9 mouse cellular contexts compared by ENCODE assay signal in genomic region chr14:54781610-54782365, GRCm38 (mm10). TPM values are rescaled to one million over a fixed set of nuclear protein-coding genes. Genes with fewer than 3 reads are reported as not detected.
DNase-seq lines count a peak whose midpoint lies in the region; ATAC-seq and TF ChIP-seq lines count a peak whose summit lies in the region.
"Had no signal": no experiment of that assay in that cellular context is flagged by ENCODE, and none has a peak within 500 bp of the region (broad histone marks: within the 10 kb centered on the region; RNA-seq: fewer than 3 reads in every experiment).

Slc7a8 (minus strand) TSS chr14:54781946.

- TF ChIP-seq EP300 in stomach, postnatal 0 days (optimal IDR thresholded peaks at IDR 0.05): no peak

- no peak for TF ChIP-seq CTCF in embryonic fibroblast, embryonic 13.5 days (IDR thresholded peaks at IDR 0.05; ENCODE audit: borderline replicate concordance, insufficient read depth, low read length)
- TF ChIP-seq CTCF in stomach, postnatal 0 days (IDR thresholded peaks at IDR 0.05; ENCODE audit: low read depth): no peak

- 3% methylated on average over 37 of the region's 37 CpGs for WGBS in heart, embryonic 12.5 days
- WGBS in kidney, embryonic 16.5 days: 1% methylated on average over 37 of the region's 37 CpGs
- WGBS in liver, embryonic 13.5 days (ENCODE audit: insufficient replicate concordance): 2% methylated on average over 37 of the region's 37 CpGs
- 3% methylated on average over 37 of the region's 37 CpGs for WGBS in stomach, postnatal 0 days

- H3K9me3 ChIP-seq in heart, embryonic 12.5 days (replicated peaks): no peaks in the 10 kb centered on the region
- H3K9me3 ChIP-seq in kidney, embryonic 16.5 days (ENCODE audit: low read length): peaks cover 3% of the 10 kb centered on the region; the same call in 1 of the 2 replicates
- no peaks in the 10 kb centered on the region for H3K9me3 ChIP-seq in liver, embryonic 13.5 days (replicated peaks)
- no peaks in the 10 kb centered on the region for H3K9me3 ChIP-seq in stomach, postnatal 0 days (ENCODE audit: control insufficient read depth, low read length)

- H3K9ac ChIP-seq in heart, embryonic 12.5 days: peak within 1 kb of the TSS; percentile 58
- peak within 1 kb of the TSS; percentile 67 for H3K9ac ChIP-seq in kidney, embryonic 16.5 days (replicated peaks; ENCODE audit: low read length)
- H3K9ac ChIP-seq in liver, embryonic 13.5 days: peak within 1 kb of the TSS; percentile 44; the same call in 1 of the 2 replicates
- peak within 1 kb of the TSS; percentile 50 for H3K9ac ChIP-seq in stomach, postnatal 0 days (ENCODE audit: low read length)

- H3K36me3 ChIP-seq in heart, embryonic 12.5 days: no peaks in the 10 kb centered on the region
- no peaks in the 10 kb centered on the region for H3K36me3 ChIP-seq in kidney, embryonic 16.5 days (ENCODE audit: insufficient read depth, low read length)
- no peaks in the 10 kb centered on the region for H3K36me3 ChIP-seq in liver, embryonic 13.5 days
- H3K36me3 ChIP-seq in stomach, postnatal 0 days (ENCODE audit: control insufficient read depth, insufficient read depth, low read length): no peaks in the 10 kb centered on the region

- ATAC-seq in heart, embryonic 12.5 days (ENCODE audit: insufficient number of reproducible peaks, low FRiP score): 0 out of 2 replicates have a peak, but pooled peaks have one; percentile 22
- peak; percentile 91 for ATAC-seq in kidney, embryonic 16.5 days (ENCODE audit: low FRiP score, low TSS enrichment)
- ATAC-seq in liver, embryonic 13.5 days (ENCODE audit: low read depth): no peak
- ATAC-seq in stomach, postnatal 0 days (ENCODE audit: low FRiP score, low TSS enrichment): peak; percentile 63

- TF ChIP-seq POLR2A in embryonic fibroblast, embryonic 13.5 days (IDR thresholded peaks at IDR 0.05; ENCODE audit: low read depth, low read length): no peak

- peaks cover 6% of the 10 kb centered on the region for H3K27me3 ChIP-seq in heart, embryonic 12.5 days (replicated peaks)
- peaks cover 14% of the 10 kb centered on the region for H3K27me3 ChIP-seq in kidney, embryonic 16.5 days (ENCODE audit: insufficient read depth, low read length)
- H3K27me3 ChIP-seq in liver, embryonic 13.5 days: peaks cover 54% of the 10 kb centered on the region
- H3K27me3 ChIP-seq in stomach, postnatal 0 days (ENCODE audit: control insufficient read depth, insufficient read depth, low read length): no peaks in the 10 kb centered on the region; the same call in 1 of the 2 replicates

- no peak within 1 kb of the TSS for H3K27ac ChIP-seq in embryonic fibroblast, embryonic 13.5 days (ENCODE audit: insufficient read depth, low read length)
- no peak within 1 kb of the TSS for H3K27ac ChIP-seq in heart, embryonic 12.5 days (ENCODE audit: poor library complexity, severe bottlenecking)
- peak within 1 kb of the TSS; percentile 44; the same call in 1 of the 2 replicates for H3K27ac ChIP-seq in kidney, embryonic 16.5 days (ENCODE audit: low read length)
- H3K27ac ChIP-seq in liver, embryonic 13.5 days: no peak within 1 kb of the TSS
- H3K27ac ChIP-seq in stomach, postnatal 0 days (replicated peaks): no peak within 1 kb of the TSS

- peak within 1 kb of the TSS; percentile 87 for H3K4me2 ChIP-seq in heart, embryonic 12.5 days
- H3K4me2 ChIP-seq in kidney, embryonic 16.5 days (replicated peaks; ENCODE audit: low read depth, low read length): peak within 1 kb of the TSS; percentile 96
- H3K4me2 ChIP-seq in liver, embryonic 13.5 days: peak within 1 kb of the TSS; percentile 73
- H3K4me2 ChIP-seq in stomach, postnatal 0 days (replicated peaks; ENCODE audit: low read depth): peak within 1 kb of the TSS; percentile 79

- peak within 1 kb of the TSS; percentile 40 for H3K4me3 ChIP-seq in embryonic fibroblast, embryonic 13.5 days (ENCODE audit: insufficient read depth, low read length)
- H3K4me3 ChIP-seq in heart, embryonic 12.5 days: peak within 1 kb of the TSS; percentile 57
- peak within 1 kb of the TSS; percentile 67 for H3K4me3 ChIP-seq in kidney, embryonic 16.5 days (ENCODE audit: low read length)
- peak within 1 kb of the TSS; percentile 57 for H3K4me3 ChIP-seq in liver, embryonic 13.5 days (replicated peaks)
- peak within 1 kb of the TSS; percentile 52 for H3K4me3 ChIP-seq in stomach, postnatal 0 days (ENCODE audit: low read depth, low read length)

- no peaks in the 10 kb centered on the region for H3K4me1 ChIP-seq in embryonic fibroblast, embryonic 13.5 days (ENCODE audit: control insufficient read depth, insufficient read depth, low read length)
- H3K4me1 ChIP-seq in heart, embryonic 12.5 days (replicated peaks): peaks cover 5% of the 10 kb centered on the region
- H3K4me1 ChIP-seq in kidney, embryonic 16.5 days (ENCODE audit: insufficient read depth, low read length): peaks cover 9% of the 10 kb centered on the region; the same call in 1 of the 2 replicates
- H3K4me1 ChIP-seq in liver, embryonic 13.5 days (replicated peaks): peaks cover 16% of the 10 kb centered on the region; the same call in 1 of the 2 replicates
- H3K4me1 ChIP-seq in stomach, postnatal 0 days (replicated peaks; ENCODE audit: control insufficient read depth, insufficient read depth): no peaks in the 10 kb centered on the region

- peak; percentile 15 to 43 for DNase-seq in spleen, adult 18-20 months
- no peak for DNase-seq in spleen, adult 12 weeks (ENCODE audit: low spot score)
- DNase-seq in liver, embryonic 13.5 days: peak; percentile 17
- DNase-seq in neural tube, embryonic 10.5 days (ENCODE audit: extremely low spot score, low spot score): peak; percentile 58
- DNase-seq in stomach, postnatal 0 days (ENCODE audit: low spot score): peak; percentile 62

RNA-seq across cellular contexts. Expression of gene Slc7a8, which starts in this region (rescaled TPM):
- polyA plus RNA-seq in embryonic fibroblast, embryonic 13.5 days (2011; ENCODE audit: insufficient read length, low read depth, missing spikeins): 0.47 and 2.0 TPM in 2 replicates
- polyA plus RNA-seq in heart, embryonic 12.5 days (2016; fragmentation: Nextera tagmentation; extraction: Ambion mirVana): 4.4 and 4.7 TPM in 2 replicates
- 21.0 and 24.6 TPM in 2 replicates for polyA plus RNA-seq in kidney, embryonic 16.5 days (2015; fragmentation: Nextera tagmentation; extraction: Ambion mirVana)
- polyA plus RNA-seq in liver, embryonic 13.5 days (2015; fragmentation: Nextera tagmentation; extraction: Ambion mirVana): 2.1 and 3.6 TPM in 2 replicates
- polyA plus RNA-seq in stomach, postnatal 0 days (2015; fragmentation: Nextera tagmentation; extraction: Ambion mirVana): 3.1 and 4.2 TPM in 2 replicates
- polyA plus RNA-seq: C2C12 had no signal
